Mouse (Mus musculus) intestine, embryonic 16.5 days (tissue): ENCODE results near the gene Tal1. TPM values are rescaled to one million over a fixed set of nuclear protein-coding genes. Genes with fewer than 3 reads are reported as not detected.

Source experiments
- ATAC-seq: fragments of 200-750 bp; cut with Nextera tagmentation; 2 replicates; pipeline ENCODE4 v1.8.0; 2017; ENCODE audit warnings: moderate TSS enrichment, moderate library complexity
- H3K27ac ChIP-seq: fragments of 300-500 bp; sonication (generic); 2 replicates; pipeline ENCODE4 v1.5.1; 2014; ENCODE audit warnings: mild to moderate bottlenecking, low read length
- H3K27me3 ChIP-seq: fragments of 300-500 bp; sonication (generic); replicated peaks from 2 replicates; pipeline ENCODE4 v1.6.1; 2014; ENCODE audit warnings: low read length, control low read depth, mixed read lengths; ENCODE audit not compliant: control insufficient read depth, insufficient read depth
- H3K36me3 ChIP-seq: fragments of 300-500 bp; sonication (generic); 2 replicates; pipeline ENCODE4 v1.6.1; 2014; ENCODE audit warnings: low read length, control low read depth; ENCODE audit not compliant: control insufficient read depth, insufficient read depth
- H3K4me1 ChIP-seq: fragments of 300-500 bp; sonication (generic); 2 replicates; pipeline ENCODE4 v1.6.1; 2014; ENCODE audit warnings: low read length, control low read depth, mixed read lengths; ENCODE audit not compliant: control insufficient read depth, insufficient read depth
- H3K4me2 ChIP-seq: fragments of 300-500 bp; sonication (generic); 2 replicates; pipeline ENCODE4 v1.6.1; 2014; ENCODE audit warnings: low read depth, low read length, control low read depth
- H3K4me3 ChIP-seq: fragments of 300-500 bp; sonication (generic); 2 replicates; pipeline ENCODE4 v1.5.1; 2014; ENCODE audit warnings: mild to moderate bottlenecking, low read length
- H3K9ac ChIP-seq: fragments of 300-500 bp; sonication (generic); 2 replicates; pipeline ENCODE4 v1.6.1; 2014; ENCODE audit warnings: low read depth, low read length
- H3K9me3 ChIP-seq: fragments of 300-500 bp; sonication (generic); 2 replicates; pipeline ENCODE4 v1.6.1; 2016; ENCODE audit warnings: low read length, control low read depth; ENCODE audit not compliant: control insufficient read depth
- WGBS: fragments of 180-500 bp; shearing (Covaris S2); extraction: QIAGEN DNeasy Blood & Tissue Kit; methylation state at CpG from one replicate; pipeline ENCODE4 v1.1.7; 2014; 5-methylcytosine and 5-hydroxymethylcytosine counted together
- polyA plus RNA-seq: library from polyadenylated mRNA; unstranded; fragments of >200 nt; fragmentation: Nextera tagmentation; extraction: Ambion mirVana; gene quantifications from 2 replicates; pipeline ENCODE4 v1.2.1, GENCODE M21; 2015

Gene Tal1
- polyA plus RNA-seq, 1 experiment from 2014 or later = 0.70 TPM

GRCm38 (mm10) chr4:115121162-115121561, 64.9 kb downstream of the Tal1 start:
- no peaks in the 10 kb centered on the region for H3K27me3 ChIP-seq
- no peaks in the 10 kb centered on the region for H3K4me1 ChIP-seq
- peak; percentile 59 for ATAC-seq
- 68% methylated on average over 2 of the region's 2 CpGs for WGBS
- H3K4me2 ChIP-seq = no peak overlapping the region
- H3K36me3 ChIP-seq = no peaks in the 10 kb centered on the region
- H3K4me3 ChIP-seq = no peak overlapping the region
- no peak overlapping the region for H3K9ac ChIP-seq
- H3K9me3 ChIP-seq = no peaks in the 10 kb centered on the region
- no peak overlapping the region; the same call in 1 of the 2 replicates for H3K27ac ChIP-seq

Other genes starting within 250 kb of the Tal1 start
- not detected in 2 replicates for gene Gm12830, start 234.7 kb upstream of the Tal1 start, polyA plus RNA-seq
- 0.11 and 0.21 TPM in 2 replicates for gene Foxd2, start 147.6 kb upstream of the Tal1 start, polyA plus RNA-seq
- not detected in 2 replicates for gene Foxe3, start 130.4 kb upstream of the Tal1 start, polyA plus RNA-seq
- 134 and 153 TPM in 2 replicates for gene Cmpk1, start 69.2 kb upstream of the Tal1 start, polyA plus RNA-seq
- 7.2 TPM in 2 replicates for gene Stil, start 56.3 kb upstream of the Tal1 start, polyA plus RNA-seq
- gene Pdzk1ip1, start 32.3 kb downstream of the Tal1 start, polyA plus RNA-seq = 256 and 335 TPM in 2 replicates
- gene Cyp4x1, start 77.9 kb downstream of the Tal1 start, polyA plus RNA-seq = 0.20 and 0.31 TPM in 2 replicates
- gene Cyp4a29, start 185.7 kb downstream of the Tal1 start, polyA plus RNA-seq = not detected in 2 replicates
- 0.17 TPM in 1 of 2 replicates, not detected in the other for gene Cyp4a12a, start 242.6 kb downstream of the Tal1 start, polyA plus RNA-seq